Mouse (Mus musculus): Measurements from ENCODE around the gene Gtf2f1. TPM values are rescaled to one million over a fixed set of nuclear protein-coding genes. Genes with fewer than 3 reads are reported as not detected.

Gtf2f1 gene
- total RNA-seq, 2 experiments from 2014 or later, result 54.5 to 59.1 TPM

DNA sequence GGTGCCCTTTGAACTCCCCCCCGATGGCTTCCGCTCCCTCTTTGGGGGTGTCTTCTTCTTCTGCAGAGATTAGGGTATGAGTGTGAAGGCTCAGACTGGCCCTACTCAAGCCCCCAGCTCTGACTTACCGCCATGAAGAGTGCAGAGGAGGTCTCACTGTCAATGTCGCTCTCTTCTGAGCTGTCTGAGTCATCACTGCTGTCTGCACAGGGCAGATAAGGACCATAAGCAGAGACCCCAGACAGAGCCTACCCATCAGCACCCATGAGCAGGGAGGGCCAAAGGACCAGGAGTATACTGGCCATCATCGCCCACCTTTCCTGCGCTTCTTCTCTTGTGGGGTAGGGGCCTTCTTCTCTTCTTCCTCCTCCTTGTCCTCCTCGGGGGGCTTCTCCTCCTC is 7.1 kb downstream of the Gtf2f1 start:
- DNase-seq, result no peak

- no peak for DNase-seq
These were observed 9.9 kb downstream of the Gtf2f1 start for GRCm38 (mm10) chr17:57001228-57001627.

- DNase-seq, result no peak
These were observed 11.0 kb downstream of the Gtf2f1 start, which contains the start of gene Pspn for GRCm38 (mm10) chr17:56999968-57000609. Gene Pspn, minus strand, starts transcription at chr17:57000018.

DNA sequence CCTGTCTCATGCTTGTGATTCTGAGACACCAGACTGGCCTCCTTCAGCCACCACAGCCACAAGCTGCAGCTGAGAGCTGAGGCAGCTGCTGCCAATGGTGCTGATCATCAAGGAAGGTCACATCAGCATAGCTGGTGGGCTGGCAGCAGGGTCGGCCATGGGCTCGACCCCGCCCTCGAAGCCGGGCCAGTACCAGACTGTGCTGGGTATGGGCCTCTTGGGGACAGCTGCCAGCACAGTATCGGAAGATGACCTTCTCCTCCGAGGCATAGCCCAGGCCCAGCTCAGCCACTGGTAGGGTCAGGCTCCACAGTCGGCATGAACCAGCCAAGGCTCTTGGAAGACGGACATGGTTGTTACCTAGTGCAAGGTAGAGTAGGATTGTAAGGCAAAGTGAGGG is 11.7 kb downstream of the Gtf2f1 start:
- DNase-seq, result no peak

DNA sequence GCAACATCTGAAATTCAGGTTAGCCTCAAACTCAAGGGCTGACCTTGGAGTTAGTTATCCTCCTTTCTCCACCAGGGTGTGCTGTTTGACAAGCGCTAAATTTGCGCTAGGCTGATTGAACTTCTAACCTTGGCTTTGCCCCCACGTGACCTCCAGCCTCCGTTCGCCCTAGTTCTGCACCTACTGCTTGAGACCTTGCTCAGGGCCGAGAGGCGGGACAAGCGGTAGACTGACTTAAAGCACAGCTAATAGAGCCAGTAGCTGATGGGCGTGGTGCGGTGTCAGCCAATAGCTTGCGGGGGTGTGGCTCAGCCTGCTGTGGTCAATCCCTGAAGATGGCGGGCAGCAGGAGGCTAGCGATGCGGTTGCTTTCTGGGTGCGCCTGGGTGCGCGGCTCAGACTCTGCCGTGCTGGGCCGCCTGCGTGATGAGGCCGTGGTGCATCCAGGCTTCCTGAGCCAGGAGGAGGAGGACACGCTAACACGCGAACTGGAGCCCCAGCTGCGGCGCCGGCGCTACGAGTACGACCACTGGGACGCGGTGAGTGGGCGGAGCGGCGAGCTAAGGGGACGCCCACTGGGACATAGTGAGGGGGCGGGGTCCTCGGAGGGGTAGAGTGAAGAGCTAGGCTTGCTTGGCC is 13.9 kb downstream of the Gtf2f1 start, which contains the start of gene Alkbh7:
Gene Alkbh7 (plus strand): TSS at position 311 of the 639 bp plus-strand sequence.
- peak; percentile 92 to 94 for DNase-seq

GRCm38 (mm10) chr17:56996506-56996905 is 14.6 kb downstream of the Gtf2f1 start:
- DNase-seq, result no peak

DNA sequence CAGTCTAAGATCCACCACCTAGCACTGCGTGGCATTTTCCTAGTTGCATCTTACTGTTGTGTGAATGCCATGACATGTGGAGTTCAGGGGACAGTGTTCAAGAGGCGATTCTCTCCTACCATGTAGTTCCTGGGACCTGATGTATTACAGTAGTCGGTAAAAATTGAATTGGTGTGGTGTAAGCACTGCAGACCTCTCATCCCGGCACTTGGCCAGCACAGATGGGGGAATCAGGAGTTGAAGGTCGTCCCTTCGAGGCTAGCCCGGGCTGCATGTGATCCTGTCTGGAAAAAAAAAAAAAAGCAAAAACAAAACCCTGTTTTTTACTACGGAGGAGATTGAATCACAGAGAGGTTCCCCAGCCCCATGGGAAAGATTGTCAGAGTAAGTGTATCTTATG is 16.0 kb downstream of the Gtf2f1 start:
- DNase-seq, result no peak

DNA sequence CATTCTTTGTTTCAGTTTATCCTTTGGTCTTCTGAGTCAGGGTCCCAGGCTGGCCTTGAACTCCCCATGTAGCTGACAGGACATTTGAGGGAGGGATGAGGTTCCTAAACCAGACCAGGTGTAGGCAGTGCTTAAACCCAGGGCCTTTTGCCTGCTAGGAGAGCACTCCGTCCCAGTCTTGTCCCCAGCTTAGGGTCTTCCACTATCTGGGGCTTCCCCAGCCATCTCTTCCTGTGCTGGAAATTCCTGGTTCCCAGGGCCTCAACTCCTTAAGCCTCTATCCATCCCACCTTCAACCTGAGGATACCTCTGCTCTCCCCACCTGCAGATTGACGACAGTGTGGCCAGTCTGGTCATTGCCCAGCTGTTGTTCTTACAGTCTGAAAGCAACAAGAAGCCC is 20.1 kb downstream of the Gtf2f1 start:
- DNase-seq, result no peak

DNA sequence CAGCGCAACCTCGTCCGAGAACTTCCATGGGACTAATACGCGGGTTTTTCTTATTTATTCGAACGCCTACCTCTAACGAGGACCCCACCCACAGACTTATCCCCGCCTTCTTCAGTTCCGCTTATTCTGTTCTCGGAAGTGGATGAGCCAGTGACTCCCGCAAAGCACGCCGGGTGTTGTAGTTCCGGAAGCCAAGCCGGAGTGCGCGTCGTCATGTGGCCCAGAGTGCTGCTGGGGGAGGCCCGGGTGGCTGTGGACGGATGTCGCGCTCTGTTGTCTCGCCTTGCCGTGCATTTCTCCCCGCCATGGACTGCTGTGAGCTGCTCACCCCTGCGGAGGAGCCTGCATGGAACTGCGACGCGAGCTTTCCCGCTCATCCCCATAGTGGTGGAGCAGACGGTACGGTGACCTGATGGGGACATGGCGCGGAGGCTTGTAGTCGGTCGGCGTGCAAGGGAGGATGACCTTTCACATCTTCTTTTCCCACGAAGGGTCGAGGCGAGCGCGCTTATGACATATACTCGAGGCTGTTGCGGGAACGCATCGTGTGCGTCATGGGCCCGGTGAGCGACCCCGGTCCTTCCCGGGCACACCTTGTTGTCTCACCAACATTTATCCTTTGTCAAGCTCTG is 20.9 kb downstream of the Gtf2f1 start, which contains the start of gene Clpp:
Gene Clpp (plus strand): TSS at position 191 of the 632 bp plus-strand sequence.
- peak; percentile 94 for DNase-seq

- DNase-seq, result no peak
These were observed 21.5 kb downstream of the Gtf2f1 start for GRCm38 (mm10) chr17:56989467-56990114.

DNA sequence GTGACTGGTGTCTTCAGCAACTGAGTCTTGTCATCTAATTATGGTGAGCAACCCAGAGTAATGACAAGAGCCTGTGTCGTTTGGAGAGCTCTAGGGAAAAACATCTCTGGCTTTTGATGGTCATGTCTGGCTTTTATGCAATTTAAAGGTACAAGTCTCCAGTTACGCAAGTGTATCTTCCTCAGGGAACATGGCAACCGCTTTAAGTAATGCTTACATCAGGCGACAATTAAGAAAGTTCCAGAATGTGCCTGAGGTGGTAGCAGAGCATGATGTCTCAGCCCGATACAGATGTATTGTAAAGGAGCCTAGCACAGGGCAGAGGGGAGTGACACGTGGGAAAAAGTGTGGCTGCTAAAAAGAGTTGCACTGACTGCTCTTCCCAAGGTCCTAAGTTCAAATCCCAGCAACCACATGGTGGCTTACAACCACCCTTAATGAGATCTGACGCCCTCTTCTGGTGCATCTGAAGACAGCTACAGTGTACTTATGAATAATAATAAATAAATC is 22.1 kb downstream of the Gtf2f1 start:
- DNase-seq, result no peak

GRCm38 (mm10) chr17:56988441-56988840 is 22.6 kb downstream of the Gtf2f1 start:
- DNase-seq, result no peak

- DNase-seq, result no peak
These were observed 24.8 kb downstream of the Gtf2f1 start for GRCm38 (mm10) chr17:56986105-56986805.

DNA sequence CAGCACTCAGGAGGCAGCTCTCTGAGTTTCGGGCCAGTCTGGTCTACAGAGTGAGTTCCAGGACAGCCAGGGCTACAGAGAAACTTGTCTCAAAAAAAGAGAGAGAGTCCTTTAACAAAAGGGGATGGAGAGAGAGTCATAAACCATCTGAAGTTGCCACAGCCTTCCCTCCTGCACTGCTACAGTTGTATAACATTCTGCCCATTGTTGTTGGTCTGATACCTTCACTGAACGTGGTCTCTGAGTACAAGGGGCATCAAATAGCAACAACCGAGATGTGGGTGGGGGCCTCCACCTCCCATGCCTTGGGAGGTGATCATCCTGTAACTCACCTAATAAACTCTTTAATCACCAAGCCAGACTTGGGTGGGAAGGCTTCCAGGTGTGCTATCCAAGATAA is 25.4 kb downstream of the Gtf2f1 start:
- no peak for DNase-seq

DNA sequence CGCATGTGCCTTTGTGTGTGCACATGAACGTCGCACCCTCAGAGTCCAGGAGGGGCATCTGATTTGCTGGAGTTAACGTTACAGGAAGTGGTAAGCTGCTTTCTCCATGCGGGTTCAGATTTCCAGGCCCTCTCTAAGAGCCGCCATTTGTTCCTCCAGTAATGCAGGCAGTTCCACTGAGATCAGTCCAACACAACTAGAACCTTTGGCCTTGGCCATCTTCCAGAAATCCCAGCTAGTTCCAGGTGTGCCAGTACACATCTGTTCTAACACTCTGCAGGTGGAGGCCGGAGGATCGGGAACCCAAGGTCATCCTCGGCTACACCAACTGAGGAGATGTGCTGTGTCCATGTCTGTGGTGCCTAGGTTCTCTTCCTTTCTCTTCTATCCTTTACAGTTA is 26.2 kb downstream of the Gtf2f1 start:
- no peak for DNase-seq

DNA sequence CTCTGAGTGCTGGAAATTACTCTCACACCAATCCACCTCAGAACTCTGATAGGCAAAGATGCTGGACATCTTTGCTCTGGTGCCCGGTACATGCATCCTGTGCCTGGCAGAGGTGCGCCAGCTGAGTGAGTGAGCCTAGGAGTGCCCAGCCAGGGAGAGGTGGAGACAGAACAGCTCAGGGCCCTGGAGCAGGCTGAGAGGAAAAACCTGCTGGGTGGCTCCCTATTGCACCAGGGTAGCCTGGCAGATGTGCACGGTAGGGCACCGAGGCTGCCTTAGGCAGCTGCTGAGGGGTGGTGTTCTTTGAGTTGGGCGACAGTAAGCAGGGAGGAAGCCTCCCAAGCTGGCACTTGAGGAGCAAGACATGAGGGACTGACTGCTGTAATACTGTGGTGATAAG is 29.1 kb downstream of the Gtf2f1 start, which contains the start of gene Acer1:
Gene Acer1 (minus strand): TSS at position 114 of the 400 bp plus-strand sequence.
- DNase-seq, result no peak

DNA sequence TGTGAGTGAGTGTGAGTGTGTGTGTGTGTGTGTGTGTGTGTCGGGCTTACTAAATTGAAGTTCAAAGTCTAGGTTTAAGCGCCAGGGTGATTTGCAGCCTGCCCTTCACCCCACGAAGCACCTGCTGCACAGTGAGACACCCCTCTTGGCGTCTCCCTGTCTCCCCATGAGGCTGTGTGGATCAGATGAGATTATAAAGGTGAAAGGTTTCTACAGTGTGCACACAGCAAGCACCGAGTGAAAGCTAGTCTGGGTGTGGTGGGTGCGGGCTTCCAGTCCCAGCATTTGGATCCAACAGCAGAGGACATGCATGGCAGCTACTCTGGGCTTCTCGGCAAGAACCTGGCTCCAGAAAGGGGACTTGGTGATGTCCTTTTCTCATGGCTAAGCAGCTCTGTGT is 30.0 kb downstream of the Gtf2f1 start:
- DNase-seq, result no peak

GRCm38 (mm10) chr17:56979524-56979923 is 31.6 kb downstream of the Gtf2f1 start:
- DNase-seq, result no peak

DNA sequence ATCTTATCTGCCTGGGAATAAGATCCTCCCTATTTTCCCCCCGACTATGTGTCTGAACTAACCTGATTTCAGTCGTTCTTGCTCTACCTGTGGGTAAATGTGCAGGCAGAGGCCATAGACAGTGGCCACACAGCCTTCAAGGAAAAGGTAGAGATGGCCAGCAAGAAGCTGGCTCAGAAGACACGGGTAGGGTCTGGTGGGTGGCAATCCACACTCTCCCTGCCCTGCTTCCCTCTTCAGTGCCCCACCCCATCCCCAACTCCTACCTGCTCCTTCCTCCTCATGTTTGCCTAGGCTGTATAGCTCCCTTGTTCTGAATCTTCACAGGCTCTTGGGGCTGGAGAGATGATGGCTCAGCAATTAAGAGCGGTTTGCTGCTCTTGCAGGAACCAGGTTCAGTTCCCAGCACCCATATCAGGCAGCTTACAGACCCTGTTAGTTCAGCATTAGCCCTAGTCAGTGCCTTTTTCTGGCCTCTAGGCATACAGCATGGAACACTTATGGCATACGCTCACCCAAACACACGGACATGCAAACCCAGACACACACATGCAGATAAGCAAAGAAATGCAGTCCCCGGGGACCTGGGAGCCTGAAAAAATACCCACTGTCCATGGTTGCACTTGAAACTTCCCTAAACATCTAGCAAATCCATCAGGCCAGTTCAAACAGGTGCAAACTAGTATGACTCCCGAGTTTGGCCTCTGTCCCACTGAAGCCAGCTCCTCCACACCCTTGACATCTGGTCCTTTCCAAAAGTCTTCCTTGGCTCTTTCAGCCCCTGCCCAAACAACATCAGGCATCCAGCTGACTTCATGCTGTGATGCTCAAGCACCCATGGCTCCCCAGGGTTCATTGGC is 34.3 kb downstream of the Gtf2f1 start:
- no peak for DNase-seq

DNA sequence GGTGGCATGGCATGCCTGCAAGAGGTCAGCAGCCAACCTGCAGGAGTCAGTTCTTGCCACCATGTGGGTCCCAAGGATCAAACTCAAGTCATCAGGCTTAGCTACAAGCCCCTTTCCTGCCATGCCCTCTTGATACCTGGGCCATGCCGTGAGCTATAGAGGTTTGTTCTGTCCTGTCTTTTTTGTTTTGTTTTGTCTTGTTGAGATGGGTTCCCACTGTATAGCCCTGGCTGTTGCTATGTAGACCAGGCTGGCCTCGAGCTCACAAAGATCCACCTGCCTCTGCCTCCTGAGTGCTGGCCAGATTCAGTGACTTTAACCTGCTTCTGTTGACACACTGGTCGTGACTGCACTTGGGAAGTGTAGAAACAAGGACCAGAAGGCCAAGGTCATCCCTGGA is 35.7 kb downstream of the Gtf2f1 start:
- DNase-seq, result no peak

DNA sequence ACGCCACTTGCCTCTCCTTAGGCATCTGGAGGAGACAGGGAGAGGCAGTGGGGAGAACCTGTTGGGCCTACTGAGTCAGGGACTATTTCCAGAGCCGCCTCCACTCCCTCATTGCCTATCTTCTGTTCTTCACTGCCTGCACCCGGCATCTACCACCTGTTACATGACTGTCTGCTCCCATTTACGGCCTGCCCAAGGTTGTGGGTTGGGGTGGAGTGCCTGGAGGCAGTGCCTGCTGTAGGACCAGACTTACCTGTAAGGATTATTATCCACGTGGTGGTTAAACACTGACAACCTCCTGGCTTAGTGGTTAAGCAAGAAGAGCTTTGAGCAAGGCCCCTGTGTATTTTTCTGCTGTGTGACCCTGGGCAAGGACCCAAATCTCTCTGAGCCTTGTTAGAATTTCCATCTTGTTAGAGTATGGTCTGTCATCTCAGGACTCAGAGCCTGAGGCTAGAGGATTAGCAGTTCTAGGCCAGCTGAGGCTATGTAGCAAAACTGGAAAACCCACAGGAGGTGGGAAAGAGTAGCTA is 36.3 kb downstream of the Gtf2f1 start:
- no peak for DNase-seq
